Mouse (Mus musculus) hindbrain, embryonic 16.5 days (tissue): ENCODE results near the gene Gsto1. TPM values are rescaled to one million over a fixed set of nuclear protein-coding genes. Genes with fewer than 3 reads are reported as not detected.
A peak's percentile ranks its signal among the peaks of the same experiment; 100 is the strongest.

Experiments used
- ATAC-seq: fragments of 200-750 bp; cut with Nextera tagmentation; 2 replicates; pipeline ENCODE4 v1.8.0; 2017; ENCODE audit warnings: moderate TSS enrichment, moderate library complexity
- H3K27ac ChIP-seq: fragments of 300-500 bp; sonication (generic); 2 replicates; pipeline ENCODE4 v1.5.1; 2014; ENCODE audit warnings: low read depth, mild to moderate bottlenecking, control low read depth, low read length, moderate library complexity
- H3K27me3 ChIP-seq: fragments of 300-500 bp; sonication (generic); replicated peaks from 2 replicates; pipeline ENCODE4 v1.6.1; 2014; ENCODE audit warnings: low read length; ENCODE audit not compliant: control insufficient read depth, insufficient read depth
- H3K36me3 ChIP-seq: fragments of 300-500 bp; sonication (generic); 2 replicates; pipeline ENCODE4 v1.6.1; 2014; ENCODE audit warnings: mild to moderate bottlenecking, low read length, moderate library complexity, mixed read lengths; ENCODE audit not compliant: control insufficient read depth, insufficient read depth
- H3K4me1 ChIP-seq: fragments of 300-500 bp; sonication (generic); 2 replicates; pipeline ENCODE4 v1.6.1; 2014; ENCODE audit warnings: low read depth, low read length; ENCODE audit not compliant: control insufficient read depth, insufficient read depth
- H3K4me2 ChIP-seq: fragments of 300-500 bp; sonication (generic); 2 replicates; pipeline ENCODE4 v1.6.1; 2014; ENCODE audit warnings: mild to moderate bottlenecking, low read length, control low read depth, moderate library complexity
- H3K4me3 ChIP-seq: fragments of 300-500 bp; sonication (generic); 2 replicates; pipeline ENCODE4 v1.5.1; 2014; ENCODE audit warnings: mild to moderate bottlenecking, low read length, control low read depth, moderate library complexity
- H3K9ac ChIP-seq: fragments of 300-500 bp; sonication (generic); 2 replicates; pipeline ENCODE4 v1.6.1; 2014; ENCODE audit warnings: low read depth, mild to moderate bottlenecking, control low read depth, low read length, moderate library complexity
- H3K9me3 ChIP-seq: fragments of 300-500 bp; sonication (generic); 2 replicates; pipeline ENCODE4 v1.6.1; 2014; ENCODE audit warnings: mild to moderate bottlenecking, low read length, moderate library complexity; ENCODE audit not compliant: control insufficient read depth
- WGBS: fragments of 180-500 bp; shearing (Covaris S2); extraction: QIAGEN DNeasy Blood & Tissue Kit; methylation state at CpG from one replicate; pipeline ENCODE4 v1.1.7; 2014; 5-methylcytosine and 5-hydroxymethylcytosine counted together
- polyA plus RNA-seq: library from polyadenylated mRNA; unstranded; fragments of >200 nt; fragmentation: Nextera tagmentation; extraction: Ambion mirVana; gene quantifications from 2 replicates; pipeline ENCODE4 v1.2.1, GENCODE M21; 2015

Gsto1 gene
- polyA plus RNA-seq = 136 and 148 TPM in 2 replicates

GRCm38 (mm10) chr19:47854796-47855783 is at the start of gene Gsto1:
Gsto1 (plus strand) TSS chr19:47854970.
- peaks cover 2% of the 10 kb centered on the region; the same call in 1 of the 2 replicates for H3K36me3 ChIP-seq
- WGBS = under 1% methylated on average over 57 of the region's 60 CpGs

GRCm38 (mm10) chr19:47812091-47812490 is 42.7 kb upstream of the Gsto1 start:
- H3K4me3 ChIP-seq = no peak overlapping the region
- no peaks in the 10 kb centered on the region for H3K27me3 ChIP-seq
- no peak for ATAC-seq
- no peaks in the 10 kb centered on the region for H3K4me1 ChIP-seq
- 78% methylated on average over 10 of the region's 10 CpGs for WGBS
- no peaks in the 10 kb centered on the region for H3K36me3 ChIP-seq
- H3K9ac ChIP-seq = no peak overlapping the region
- H3K27ac ChIP-seq = no peak overlapping the region
- no peaks in the 10 kb centered on the region for H3K9me3 ChIP-seq
- no peak overlapping the region for H3K4me2 ChIP-seq

More at GRCm38 (mm10) chr19:47854796-47855783, at the start of gene Gsto1:
- no peaks in the 10 kb centered on the region for H3K27me3 ChIP-seq
- H3K9me3 ChIP-seq = no peaks in the 10 kb centered on the region
- H3K4me3 ChIP-seq = peak within 1 kb of the TSS; percentile 64
- peak within 1 kb of the TSS; percentile 66 for H3K4me2 ChIP-seq
- H3K9ac ChIP-seq = peak within 1 kb of the TSS; percentile 70
- H3K27ac ChIP-seq = peak within 1 kb of the TSS; percentile 55
- H3K4me1 ChIP-seq = peaks cover 6% of the 10 kb centered on the region
- ATAC-seq = peak; percentile 97

- H3K36me3 ChIP-seq = no peaks in the 10 kb centered on the region
- no peak for ATAC-seq
- H3K27me3 ChIP-seq = no peaks in the 10 kb centered on the region
- no peak overlapping the region for H3K4me2 ChIP-seq
- H3K9ac ChIP-seq = no peak overlapping the region
- 82% methylated on average over 5 of the region's 5 CpGs for WGBS
- no peak overlapping the region for H3K4me3 ChIP-seq
- H3K27ac ChIP-seq = no peak overlapping the region
- no peaks in the 10 kb centered on the region for H3K9me3 ChIP-seq
- H3K4me1 ChIP-seq = no peaks in the 10 kb centered on the region
These were observed 40.0 kb upstream of the Gsto1 start for GRCm38 (mm10) chr19:47814721-47815120.

- no peaks in the 10 kb centered on the region for H3K27me3 ChIP-seq
- H3K9me3 ChIP-seq = no peaks in the 10 kb centered on the region
- H3K4me1 ChIP-seq = no peaks in the 10 kb centered on the region
- no peaks in the 10 kb centered on the region for H3K36me3 ChIP-seq
- no peak overlapping the region for H3K27ac ChIP-seq
- H3K9ac ChIP-seq = no peak overlapping the region
- H3K4me2 ChIP-seq = no peak overlapping the region
- H3K4me3 ChIP-seq = no peak overlapping the region
- WGBS = 82% methylated on average over 9 of the region's 9 CpGs
- ATAC-seq = no peak
These were observed 37.1 kb upstream of the Gsto1 start for GRCm38 (mm10) chr19:47817692-47818091.

DNA sequence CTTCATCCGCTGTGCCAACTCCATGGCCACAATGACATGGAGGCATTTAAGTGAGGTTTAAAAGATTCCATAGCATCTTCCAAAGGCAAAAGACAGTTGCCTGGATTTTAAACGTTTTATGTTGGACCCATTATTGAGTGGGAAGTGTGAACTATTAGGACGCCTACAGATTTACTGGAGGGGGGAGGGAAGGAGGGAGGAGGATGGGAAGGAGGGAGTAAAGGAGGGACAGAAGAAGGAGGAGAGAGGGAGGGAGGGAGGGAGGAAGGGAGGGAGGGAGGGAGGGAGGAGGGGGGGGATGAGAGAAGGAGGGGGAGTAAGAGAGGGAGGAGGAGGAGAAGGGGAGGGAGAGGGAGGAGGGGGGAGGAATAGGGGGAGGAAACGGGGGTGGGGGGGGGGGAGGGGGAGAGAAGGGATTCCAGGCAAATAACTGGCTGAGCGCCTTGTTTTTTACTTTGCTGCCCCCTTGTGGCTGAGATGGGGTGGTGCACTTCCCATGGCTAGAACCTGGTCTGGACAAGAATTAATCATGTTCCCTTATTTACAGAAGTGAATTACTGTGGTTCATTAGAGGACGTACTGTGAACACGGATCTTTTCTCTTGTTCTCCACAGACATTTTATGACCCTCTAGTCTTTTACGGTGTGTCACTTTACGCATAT is 33.8 kb upstream of the Gsto1 start:
- H3K9me3 ChIP-seq = no peaks in the 10 kb centered on the region
- no peak overlapping the region for H3K4me3 ChIP-seq
- H3K4me1 ChIP-seq = no peaks in the 10 kb centered on the region
- no peak overlapping the region for H3K9ac ChIP-seq
- H3K27me3 ChIP-seq = no peaks in the 10 kb centered on the region; the same call in 1 of the 2 replicates
- H3K4me2 ChIP-seq = no peak overlapping the region
- H3K27ac ChIP-seq = no peak overlapping the region
- WGBS = 19% methylated on average over 8 of the region's 9 CpGs
- H3K36me3 ChIP-seq = no peaks in the 10 kb centered on the region
- ATAC-seq = no peak

GRCm38 (mm10) chr19:47821494-47821872 is 33.3 kb upstream of the Gsto1 start:
- H3K4me3 ChIP-seq = no peak overlapping the region
- H3K9ac ChIP-seq = no peak overlapping the region
- no peak for ATAC-seq
- no peaks in the 10 kb centered on the region; the same call in 1 of the 2 replicates for H3K27me3 ChIP-seq
- H3K27ac ChIP-seq = no peak overlapping the region
- no peaks in the 10 kb centered on the region for H3K36me3 ChIP-seq
- no peak overlapping the region for H3K4me2 ChIP-seq
- no peaks in the 10 kb centered on the region for H3K4me1 ChIP-seq
- no peaks in the 10 kb centered on the region for H3K9me3 ChIP-seq
- 59% methylated on average over 7 of the region's 7 CpGs for WGBS

DNA sequence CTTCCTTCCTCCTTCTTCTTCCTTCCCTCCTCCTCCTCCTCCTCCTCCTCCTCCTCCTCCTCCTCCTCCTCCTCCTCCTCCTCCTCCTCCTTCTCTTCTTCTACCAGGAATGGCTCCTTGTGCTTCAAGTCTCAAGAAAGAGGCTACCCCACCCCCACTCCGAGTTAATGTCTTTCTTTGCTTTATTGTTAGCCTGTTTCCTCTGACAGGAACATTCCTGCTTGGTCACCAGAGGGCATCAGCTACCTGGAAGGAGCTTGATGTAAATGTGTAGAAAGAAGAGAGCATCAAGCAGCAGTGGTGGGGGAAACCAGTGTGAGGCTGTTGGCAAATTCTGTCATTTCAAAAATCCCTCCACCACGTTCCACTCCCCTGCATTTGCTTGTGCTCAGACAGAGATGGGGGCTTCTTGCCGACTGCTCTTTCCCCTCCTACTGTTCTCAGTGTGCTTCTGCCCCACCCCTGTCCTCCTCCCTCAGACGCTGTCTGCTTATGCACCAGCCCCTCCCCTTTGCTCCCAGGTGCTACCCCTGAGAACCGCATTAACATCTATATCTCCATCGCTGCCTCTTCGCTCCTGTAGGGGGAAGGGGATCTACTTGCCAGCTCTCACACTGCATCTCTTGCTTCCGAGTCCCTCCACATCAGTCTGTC is 32.5 kb upstream of the Gsto1 start:
- H3K27me3 ChIP-seq = no peaks in the 10 kb centered on the region; the same call in 1 of the 2 replicates
- 0 out of 2 replicates have a peak, but pooled peaks have one; percentile 50 for ATAC-seq
- H3K36me3 ChIP-seq = no peaks in the 10 kb centered on the region
- no peaks in the 10 kb centered on the region for H3K4me1 ChIP-seq
- H3K9me3 ChIP-seq = no peaks in the 10 kb centered on the region
- H3K9ac ChIP-seq = no peak overlapping the region
- H3K4me3 ChIP-seq = no peak overlapping the region
- WGBS = 22% methylated on average over 8 of the region's 8 CpGs
- H3K4me2 ChIP-seq = peak overlapping the region; percentile 33
- H3K27ac ChIP-seq = no peak overlapping the region

DNA sequence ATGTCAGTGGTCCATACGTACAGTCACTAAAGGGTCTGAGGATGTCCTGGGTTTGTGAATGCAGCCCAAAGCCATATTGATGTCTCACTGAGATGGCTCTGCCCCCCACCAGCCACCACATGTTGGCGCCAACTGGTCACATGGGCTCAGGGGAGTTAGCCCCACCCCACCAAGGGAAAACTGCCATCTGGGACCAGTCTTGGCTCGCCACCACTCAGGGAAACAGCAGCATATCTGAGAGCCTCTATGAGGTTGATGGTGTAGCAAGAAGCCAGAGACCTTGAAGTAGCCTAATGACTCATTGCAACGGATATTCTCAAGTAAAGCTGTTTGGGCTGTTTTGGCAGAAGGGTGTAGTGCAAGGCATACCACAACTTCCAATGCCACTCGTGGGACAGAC is 30.7 kb upstream of the Gsto1 start:
- Histone ChIP-seq H3K9ac (no peak overlapping the region), H3K27ac (no peak overlapping the region), H3K4me1 (no peaks in the 10 kb centered on the region), H3K4me3 (no peak overlapping the region), H3K9me3 (no peaks in the 10 kb centered on the region), H3K36me3 (no peaks in the 10 kb centered on the region), H3K4me2 (no peak overlapping the region), H3K27me3 (no peaks in the 10 kb centered on the region; the same call in 1 of the 2 replicates)
- 87% methylated on average over 5 of the region's 5 CpGs for WGBS
- ATAC-seq = no peak
